Mouse (Mus musculus): ENCODE data around the gene Qprt.

DNA sequence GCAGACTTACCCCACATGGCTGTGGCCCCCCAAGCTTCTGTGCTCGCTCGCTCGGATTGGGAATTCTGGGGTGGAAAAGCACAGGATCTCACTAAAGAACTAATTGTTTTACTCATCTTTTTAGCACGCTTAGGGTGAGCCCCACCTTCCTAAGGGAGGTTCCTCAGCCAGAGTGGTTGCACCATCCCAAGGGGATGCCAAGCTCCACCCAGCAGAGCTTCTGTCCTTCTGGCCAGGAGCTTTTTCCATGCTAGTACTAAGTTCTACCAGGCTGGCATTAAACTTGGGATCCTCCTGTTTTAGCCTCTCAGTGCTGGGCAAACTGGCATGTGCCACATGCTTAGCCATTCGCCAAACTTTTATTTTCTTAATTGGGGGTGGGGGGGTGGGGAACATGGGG lies 40.5 kb upstream of the Qprt start:
- TF ChIP-seq CTCF (IDR thresholded peaks at IDR 0.05; ENCODE audit: insufficient read depth, low read length) (no peak), POLR2A (IDR thresholded peaks at IDR 0.05; ENCODE audit: borderline replicate concordance, extremely low read depth, low read depth, low read length) (no peak)
